Mouse (Mus musculus): ENCODE measurements around the gene Svep1. TPM values are rescaled to one million over a fixed set of nuclear protein-coding genes. Genes with fewer than 3 reads are reported as not detected.

Svep1 gene
- polyA plus RNA-seq, 1 experiment from 2014 or later: 2.6 TPM

GRCm38 (mm10) chr4:58183897-58184296 lies 22.8 kb downstream of the Svep1 start:
- no peaks in the 10 kb centered on the region for H3K36me3 ChIP-seq (ENCODE audit: control insufficient read depth, insufficient read depth, low read length)
- H3K9me3 ChIP-seq (ENCODE audit: control insufficient read depth, low read length): no peaks in the 10 kb centered on the region
- H3K4me3 ChIP-seq (ENCODE audit: low read depth, low read length): no peak overlapping the region
- no peak for TF ChIP-seq EP300 (optimal IDR thresholded peaks at IDR 0.05)
- TF ChIP-seq CTCF (IDR thresholded peaks at IDR 0.05; ENCODE audit: low read depth): no peak
- ATAC-seq (ENCODE audit: low FRiP score, low TSS enrichment) (no peak), DNase-seq (ENCODE audit: low spot score) (no peak)
- H3K27me3 ChIP-seq (ENCODE audit: control insufficient read depth, insufficient read depth, low read length): no peaks in the 10 kb centered on the region
- 78% methylated on average over 4 of the region's 4 CpGs for WGBS
- 0 out of 2 replicates have a peak, but pooled peaks cover 2% of the 10 kb centered on the region for H3K4me1 ChIP-seq (replicated peaks; ENCODE audit: control insufficient read depth, insufficient read depth)
- H3K27ac ChIP-seq (replicated peaks): no peak overlapping the region
- no peak overlapping the region for H3K4me2 ChIP-seq (replicated peaks; ENCODE audit: low read depth)
- H3K9ac ChIP-seq (ENCODE audit: low read length): no peak overlapping the region

GRCm38 (mm10) chr4:58178489-58178888 lies 28.2 kb downstream of the Svep1 start:
- H3K27ac ChIP-seq (replicated peaks): no peak overlapping the region
- WGBS: 54% methylated on average over 6 of the region's 6 CpGs
- no peak for DNase-seq (ENCODE audit: low spot score)

GRCm38 (mm10) chr4:58177256-58177655 lies 29.4 kb downstream of the Svep1 start:
- 77% methylated on average over 15 of the region's 15 CpGs for WGBS
- no peak overlapping the region for H3K4me3 ChIP-seq (ENCODE audit: low read depth, low read length)
- no peak overlapping the region for H3K4me2 ChIP-seq (replicated peaks; ENCODE audit: low read depth)
- H3K4me1 ChIP-seq (replicated peaks; ENCODE audit: control insufficient read depth, insufficient read depth): no peaks in the 10 kb centered on the region
- DNase-seq (ENCODE audit: low spot score): no peak
- no peak overlapping the region for H3K27ac ChIP-seq (replicated peaks)
- TF ChIP-seq CTCF (IDR thresholded peaks at IDR 0.05; ENCODE audit: low read depth) (no peak), EP300 (optimal IDR thresholded peaks at IDR 0.05) (no peak)
- H3K36me3 ChIP-seq (ENCODE audit: control insufficient read depth, insufficient read depth, low read length): no peaks in the 10 kb centered on the region
- no peak overlapping the region for H3K9ac ChIP-seq (ENCODE audit: low read length)
- ATAC-seq (ENCODE audit: low FRiP score, low TSS enrichment): no peak
- no peaks in the 10 kb centered on the region for H3K9me3 ChIP-seq (ENCODE audit: control insufficient read depth, low read length)
- H3K27me3 ChIP-seq (ENCODE audit: control insufficient read depth, insufficient read depth, low read length): no peaks in the 10 kb centered on the region

More at GRCm38 (mm10) chr4:58178489-58178888, 28.2 kb downstream of the Svep1 start:
- TF ChIP-seq EP300 (optimal IDR thresholded peaks at IDR 0.05) (no peak), CTCF (IDR thresholded peaks at IDR 0.05; ENCODE audit: low read depth) (no peak)
- H3K4me1 ChIP-seq (replicated peaks; ENCODE audit: control insufficient read depth, insufficient read depth): no peaks in the 10 kb centered on the region
- no peaks in the 10 kb centered on the region for H3K36me3 ChIP-seq (ENCODE audit: control insufficient read depth, insufficient read depth, low read length)
- no peaks in the 10 kb centered on the region for H3K27me3 ChIP-seq (ENCODE audit: control insufficient read depth, insufficient read depth, low read length)
- H3K4me3 ChIP-seq (ENCODE audit: low read depth, low read length): no peak overlapping the region
- no peak for ATAC-seq (ENCODE audit: low FRiP score, low TSS enrichment)
- no peaks in the 10 kb centered on the region for H3K9me3 ChIP-seq (ENCODE audit: control insufficient read depth, low read length)
- no peak overlapping the region for H3K4me2 ChIP-seq (replicated peaks; ENCODE audit: low read depth)
- no peak overlapping the region for H3K9ac ChIP-seq (ENCODE audit: low read length)

- no peak overlapping the region for H3K9ac ChIP-seq (ENCODE audit: low read length)
- no peaks in the 10 kb centered on the region for H3K9me3 ChIP-seq (ENCODE audit: control insufficient read depth, low read length)
- H3K36me3 ChIP-seq (ENCODE audit: control insufficient read depth, insufficient read depth, low read length): no peaks in the 10 kb centered on the region
- no peak overlapping the region for H3K4me2 ChIP-seq (replicated peaks; ENCODE audit: low read depth)
- no peak overlapping the region for H3K4me3 ChIP-seq (ENCODE audit: low read depth, low read length)
- ATAC-seq (ENCODE audit: low FRiP score, low TSS enrichment): no peak
- no peak overlapping the region for H3K27ac ChIP-seq (replicated peaks)
- 62% methylated on average over 4 of the region's 4 CpGs for WGBS
- no peak for DNase-seq (ENCODE audit: low spot score)
- TF ChIP-seq CTCF (IDR thresholded peaks at IDR 0.05; ENCODE audit: low read depth) (no peak), EP300 (optimal IDR thresholded peaks at IDR 0.05) (no peak)
- H3K27me3 ChIP-seq (ENCODE audit: control insufficient read depth, insufficient read depth, low read length): no peaks in the 10 kb centered on the region
- no peaks in the 10 kb centered on the region for H3K4me1 ChIP-seq (replicated peaks; ENCODE audit: control insufficient read depth, insufficient read depth)
Observed at GRCm38 (mm10) chr4:58174435-58174987, 32.1 kb downstream of the Svep1 start.

- Histone ChIP-seq H3K9ac (ENCODE audit: low read length) (no peak overlapping the region), H3K4me3 (ENCODE audit: low read depth, low read length) (no peak overlapping the region), H3K9me3 (ENCODE audit: control insufficient read depth, low read length) (no peaks in the 10 kb centered on the region), H3K27ac (replicated peaks) (no peak overlapping the region), H3K4me2 (replicated peaks; ENCODE audit: low read depth) (no peak overlapping the region), H3K36me3 (ENCODE audit: control insufficient read depth, insufficient read depth, low read length) (no peaks in the 10 kb centered on the region), H3K27me3 (ENCODE audit: control insufficient read depth, insufficient read depth, low read length) (no peaks in the 10 kb centered on the region), H3K4me1 (replicated peaks; ENCODE audit: control insufficient read depth, insufficient read depth) (no peaks in the 10 kb centered on the region)
- DNase-seq (ENCODE audit: low spot score) (no peak), ATAC-seq (ENCODE audit: low FRiP score, low TSS enrichment) (no peak)
- TF ChIP-seq EP300 (optimal IDR thresholded peaks at IDR 0.05): no peak
- no peak for TF ChIP-seq CTCF (IDR thresholded peaks at IDR 0.05; ENCODE audit: low read depth)
- WGBS: 83% methylated on average over 6 of the region's 6 CpGs
Observed at GRCm38 (mm10) chr4:58173401-58173800, 33.3 kb downstream of the Svep1 start.

- Histone ChIP-seq H3K4me1 (replicated peaks; ENCODE audit: control insufficient read depth, insufficient read depth) (no peaks in the 10 kb centered on the region), H3K36me3 (ENCODE audit: control insufficient read depth, insufficient read depth, low read length) (no peaks in the 10 kb centered on the region), H3K27ac (replicated peaks) (0 out of 2 replicates have a peak overlapping the region, but pooled peaks have one; percentile 30), H3K4me2 (replicated peaks; ENCODE audit: low read depth) (no peak overlapping the region), H3K4me3 (ENCODE audit: low read depth, low read length) (no peak overlapping the region), H3K27me3 (ENCODE audit: control insufficient read depth, insufficient read depth, low read length) (no peaks in the 10 kb centered on the region), H3K9me3 (ENCODE audit: control insufficient read depth, low read length) (no peaks in the 10 kb centered on the region), H3K9ac (ENCODE audit: low read length) (no peak overlapping the region)
- TF ChIP-seq EP300 (optimal IDR thresholded peaks at IDR 0.05): no peak
- TF ChIP-seq CTCF (IDR thresholded peaks at IDR 0.05; ENCODE audit: low read depth): no peak
- DNase-seq (ENCODE audit: low spot score): no peak
- 60% methylated on average over 5 of the region's 5 CpGs for WGBS
- ATAC-seq (ENCODE audit: low FRiP score, low TSS enrichment): no peak
Observed at GRCm38 (mm10) chr4:58170430-58170829, 36.2 kb downstream of the Svep1 start.
